Mouse (Mus musculus) neural tube, embryonic 12.5 days (tissue): Measurements from ENCODE around the gene Bag6. TPM values are rescaled to one million over a fixed set of nuclear protein-coding genes. Genes with fewer than 3 reads are reported as not detected.

ENCODE experiments used
- ATAC-seq: fragments of 200-750 bp; cut with Nextera tagmentation; 2 replicates; pipeline ENCODE4 v1.8.0; 2017; ENCODE audit warnings: low read depth, mild to moderate bottlenecking, moderate TSS enrichment, moderate library complexity; ENCODE audit not compliant: low FRiP score
- H3K27ac ChIP-seq: fragments of 300-500 bp; sonication (generic); 2 replicates; pipeline ENCODE4 v1.5.1; 2016
- H3K27me3 ChIP-seq: fragments of 300-500 bp; sonication (generic); replicated peaks from 2 replicates; pipeline ENCODE4 v1.6.1; 2016; ENCODE audit warnings: mild to moderate bottlenecking
- H3K36me3 ChIP-seq: fragments of 300-500 bp; sonication (generic); 2 replicates; pipeline ENCODE4 v1.6.1; 2016; ENCODE audit warnings: mild to moderate bottlenecking
- H3K4me1 ChIP-seq: fragments of 300-500 bp; sonication (generic); 2 replicates; pipeline ENCODE4 v1.6.1; 2016
- H3K4me2 ChIP-seq: fragments of 300-500 bp; sonication (generic); replicated peaks from 2 replicates; pipeline ENCODE4 v1.6.1; 2016; ENCODE audit warnings: mild to moderate bottlenecking
- H3K4me3 ChIP-seq: fragments of 300-500 bp; sonication (generic); 2 replicates; pipeline ENCODE4 v1.5.1; 2016
- H3K9ac ChIP-seq: fragments of 300-500 bp; sonication (generic); 2 replicates; pipeline ENCODE4 v1.6.1; 2016; ENCODE audit warnings: mild to moderate bottlenecking
- H3K9me3 ChIP-seq: fragments of 300-500 bp; sonication (generic); 2 replicates; pipeline ENCODE4 v1.6.1; 2016; ENCODE audit warnings: mild to moderate bottlenecking
- WGBS: fragments of 180-500 bp; shearing (Covaris S2); methylation state at CpG from one replicate; pipeline ENCODE4 v1.1.7; 2016; 5-methylcytosine and 5-hydroxymethylcytosine counted together
- polyA plus RNA-seq: library from polyadenylated mRNA; unstranded; fragments of >200 nt; fragmentation: Nextera tagmentation; extraction: Ambion mirVana; gene quantifications from 2 replicates; pipeline ENCODE4 v1.2.1, GENCODE M21; 2016

The Bag6 gene
- polyA plus RNA-seq, 1 experiment from 2014 or later, result 82.8 TPM

DNA sequence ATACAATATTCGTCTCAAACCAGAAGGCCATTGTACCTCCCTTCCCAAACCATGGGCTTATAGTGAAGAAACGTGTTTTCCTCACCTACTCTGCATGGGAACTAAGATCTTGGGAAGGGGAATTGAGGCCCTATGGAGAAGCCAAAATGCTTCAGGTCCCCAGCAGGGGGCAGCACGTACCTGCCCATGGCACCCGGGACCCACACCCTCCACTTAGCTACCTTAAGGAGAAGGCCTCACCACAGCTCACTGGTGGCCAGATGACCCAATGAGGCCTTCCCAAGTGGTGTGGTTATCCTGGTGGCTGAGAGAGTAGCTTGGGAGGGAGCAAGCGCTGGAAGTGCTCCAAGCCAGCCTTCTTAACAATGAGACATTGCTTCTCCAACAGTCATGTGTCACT lies 43.5 kb downstream of the Bag6 start:
- no peak overlapping the region for H3K9ac ChIP-seq
- no peaks in the 10 kb centered on the region for H3K36me3 ChIP-seq
- H3K4me1 ChIP-seq, result no peaks in the 10 kb centered on the region
- peak; percentile 63; the same call in 1 of the 2 replicates for ATAC-seq
- WGBS, result 16% methylated on average over 5 of the region's 5 CpGs
- no peaks in the 10 kb centered on the region for H3K27me3 ChIP-seq
- H3K27ac ChIP-seq, result no peak overlapping the region
- no peak overlapping the region for H3K4me3 ChIP-seq
- H3K9me3 ChIP-seq, result no peaks in the 10 kb centered on the region
- H3K4me2 ChIP-seq, result no peak overlapping the region

DNA sequence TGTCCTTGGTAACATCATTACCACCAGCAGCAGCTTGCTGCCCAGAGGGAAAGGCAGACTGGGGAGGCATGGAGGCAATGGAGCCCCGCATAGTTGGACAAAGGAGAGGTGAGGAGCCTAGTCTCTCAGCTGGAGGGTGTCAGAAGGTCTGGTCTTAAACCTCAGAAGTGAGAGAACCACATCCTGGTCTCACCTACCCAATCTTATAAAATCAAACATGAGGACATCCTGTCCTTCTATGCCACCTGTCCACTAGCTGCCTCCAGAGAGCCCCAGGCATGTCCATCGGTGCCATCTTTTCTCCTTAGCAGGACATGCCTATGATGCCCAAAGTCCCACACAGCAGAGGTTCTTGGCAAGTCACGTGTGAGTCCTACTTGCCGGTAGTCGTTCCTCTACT lies 45.1 kb downstream of the Bag6 start:
- Histone ChIP-seq H3K4me1 (no peaks in the 10 kb centered on the region), H3K9me3 (no peaks in the 10 kb centered on the region), H3K27me3 (no peaks in the 10 kb centered on the region), H3K9ac (no peak overlapping the region), H3K36me3 (no peaks in the 10 kb centered on the region), H3K4me2 (no peak overlapping the region), H3K4me3 (no peak overlapping the region), H3K27ac (no peak overlapping the region)
- ATAC-seq, result no peak
- WGBS, result 86% methylated on average over 5 of the region's 5 CpGs

DNA sequence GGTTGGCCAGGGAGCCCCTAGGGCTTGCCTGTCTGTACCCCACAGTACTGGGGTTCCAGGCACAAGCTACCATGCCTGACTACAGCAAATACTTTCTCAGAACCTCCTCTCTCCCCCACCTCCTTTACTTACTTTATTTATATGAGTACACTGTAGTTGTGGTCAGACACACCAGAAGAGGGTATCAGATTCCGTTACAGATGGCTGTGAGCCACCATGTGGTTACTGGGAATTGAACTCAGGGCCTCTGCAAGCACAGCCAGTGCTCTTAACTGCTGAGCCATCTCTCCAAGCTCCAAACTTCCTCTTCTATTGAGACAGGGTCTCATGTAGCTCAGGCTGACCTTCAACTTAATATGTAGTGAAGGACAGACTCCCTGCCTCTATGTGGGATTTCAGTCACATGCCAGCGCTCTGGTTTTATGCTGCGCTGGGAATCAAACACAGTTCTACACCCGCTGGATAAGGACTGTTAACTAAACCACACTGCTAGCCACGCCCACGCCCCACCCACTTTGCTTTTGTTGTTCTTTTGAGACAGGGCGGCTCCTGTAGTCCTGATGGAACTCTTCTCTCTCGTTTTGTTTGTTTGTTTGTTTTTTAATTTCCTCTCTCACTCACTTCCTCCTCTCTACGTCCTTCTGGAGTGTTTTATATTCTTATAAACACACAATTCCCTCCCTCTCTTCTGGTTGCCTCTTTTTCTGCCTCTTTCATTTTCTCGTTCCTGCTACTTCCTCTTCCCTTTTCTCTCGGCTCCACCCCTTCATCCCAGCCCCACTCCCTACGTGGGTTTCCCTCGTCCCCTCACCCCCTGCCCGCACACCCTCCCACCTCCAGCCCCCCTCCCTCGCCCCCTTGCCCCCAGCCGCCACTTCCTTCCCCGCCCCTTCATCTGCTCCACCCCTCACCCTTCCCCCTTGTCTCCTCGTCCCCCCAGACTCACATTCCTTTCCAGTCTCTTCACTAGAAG lies 50.9 kb downstream of the Bag6 start:
- peak overlapping the region; percentile 61 for H3K4me2 ChIP-seq
- ATAC-seq, result no peak
- H3K4me3 ChIP-seq, result peak overlapping the region; percentile 31
- no peaks in the 10 kb centered on the region for H3K27me3 ChIP-seq
- no peaks in the 10 kb centered on the region for H3K9me3 ChIP-seq
- no peak overlapping the region for H3K27ac ChIP-seq
- H3K36me3 ChIP-seq, result no peaks in the 10 kb centered on the region
- 0 out of 2 replicates have a peak overlapping the region, but pooled peaks have one; percentile 33 for H3K9ac ChIP-seq
- 4% methylated on average over 18 of the region's 18 CpGs for WGBS
- H3K4me1 ChIP-seq, result peaks cover 5% of the 10 kb centered on the region; the same call in 1 of the 2 replicates

DNA sequence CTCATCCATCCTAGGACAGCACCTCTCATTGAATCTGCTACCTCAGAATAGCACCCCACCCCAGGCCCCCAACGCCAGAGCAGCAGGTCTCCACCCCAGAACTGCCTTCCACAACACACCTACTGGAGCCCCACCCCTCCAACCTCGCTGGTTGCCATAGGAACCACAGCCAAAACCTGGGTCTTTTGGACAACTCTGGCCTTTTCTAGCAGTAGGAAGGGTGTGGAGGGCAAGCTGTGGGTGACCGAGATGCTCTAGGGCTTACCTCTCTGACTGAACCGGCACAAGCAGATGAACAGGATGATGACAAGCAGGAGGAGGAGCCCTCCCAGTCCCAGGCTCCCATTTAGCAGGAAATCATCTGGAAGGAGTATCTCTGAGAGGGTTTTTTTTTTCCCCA lies 51.7 kb downstream of the Bag6 start:
- Histone ChIP-seq H3K4me2 (peak overlapping the region; percentile 61), H3K27me3 (no peaks in the 10 kb centered on the region), H3K9me3 (no peaks in the 10 kb centered on the region), H3K4me3 (no peak overlapping the region), H3K4me1 (peaks cover 5% of the 10 kb centered on the region; the same call in 1 of the 2 replicates), H3K36me3 (no peaks in the 10 kb centered on the region), H3K27ac (no peak overlapping the region), H3K9ac (no peak overlapping the region)
- no peak for ATAC-seq
- WGBS, result under 1% methylated on average over 4 of the region's 4 CpGs

DNA sequence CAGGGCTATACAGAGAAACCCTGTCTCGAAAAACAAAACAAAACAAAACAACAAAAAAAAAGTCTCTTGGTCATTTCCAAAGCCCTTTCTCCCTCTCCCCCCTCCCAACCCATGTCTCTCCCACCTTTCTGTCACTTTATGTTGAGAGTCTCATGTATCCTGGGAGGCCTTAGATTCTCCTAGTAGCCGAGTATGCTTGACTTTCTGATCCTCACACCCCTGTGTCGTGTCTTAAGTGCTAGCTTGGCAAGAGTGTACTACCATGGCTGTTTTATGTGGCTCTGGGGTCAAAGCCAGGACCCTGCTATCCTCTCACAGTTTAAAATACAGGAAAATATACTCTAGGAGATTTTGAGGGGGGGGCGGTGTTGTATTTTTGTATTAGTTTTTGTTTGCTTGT lies 52.4 kb downstream of the Bag6 start:
- no peaks in the 10 kb centered on the region for H3K36me3 ChIP-seq
- no peak overlapping the region for H3K4me2 ChIP-seq
- WGBS, result 76% methylated on average over 4 of the region's 4 CpGs
- no peak overlapping the region for H3K27ac ChIP-seq
- no peaks in the 10 kb centered on the region for H3K9me3 ChIP-seq
- no peak overlapping the region for H3K9ac ChIP-seq
- ATAC-seq, result no peak
- H3K4me1 ChIP-seq, result peaks cover 5% of the 10 kb centered on the region; the same call in 1 of the 2 replicates
- H3K27me3 ChIP-seq, result no peaks in the 10 kb centered on the region
- no peak overlapping the region for H3K4me3 ChIP-seq

DNA sequence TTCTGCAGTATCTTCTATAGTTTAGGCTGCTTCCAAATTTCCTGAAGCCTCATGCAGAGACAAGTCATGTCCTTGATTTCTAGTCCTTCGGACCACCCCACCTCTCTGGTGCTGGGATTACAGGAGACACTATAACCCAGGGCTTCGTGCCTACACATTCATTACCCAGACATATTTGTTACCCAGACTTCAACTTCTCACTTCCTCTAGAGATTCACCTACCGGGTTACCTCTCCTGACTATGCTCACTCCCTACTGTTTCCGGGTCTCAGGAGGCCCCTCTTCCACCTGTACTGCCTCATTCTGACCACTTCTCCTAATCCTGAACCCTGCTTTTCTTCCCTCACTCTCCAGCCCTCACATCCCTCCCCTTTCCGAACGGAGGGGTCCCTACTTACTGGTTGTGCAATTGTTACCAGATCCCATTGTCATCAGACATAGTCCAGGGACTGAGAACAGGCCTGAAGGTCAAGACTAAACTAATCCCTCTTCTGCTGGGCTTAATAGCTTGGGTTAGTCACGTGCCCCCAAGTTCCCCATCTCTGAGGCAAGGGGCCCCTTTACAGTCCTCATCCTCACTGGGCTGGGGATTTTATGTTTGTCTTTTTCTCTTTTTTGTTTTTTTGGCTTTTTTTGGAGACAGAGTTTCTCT lies 53.1 kb downstream of the Bag6 start, which contains the start of gene Lst1:
Gene Lst1, minus strand, starts transcription at position 481 of the 652 bp plus-strand sequence.
- WGBS, result 81% methylated on average over 7 of the region's 7 CpGs
- Histone ChIP-seq H3K36me3 (no peaks in the 10 kb centered on the region), H3K27ac (no peak within 1 kb of the TSS), H3K27me3 (no peaks in the 10 kb centered on the region), H3K9ac (no peak within 1 kb of the TSS), H3K4me1 (peaks cover 5% of the 10 kb centered on the region; the same call in 1 of the 2 replicates), H3K4me2 (no peak within 1 kb of the TSS), H3K9me3 (no peaks in the 10 kb centered on the region), H3K4me3 (no peak within 1 kb of the TSS)
- ATAC-seq, result no peak

DNA sequence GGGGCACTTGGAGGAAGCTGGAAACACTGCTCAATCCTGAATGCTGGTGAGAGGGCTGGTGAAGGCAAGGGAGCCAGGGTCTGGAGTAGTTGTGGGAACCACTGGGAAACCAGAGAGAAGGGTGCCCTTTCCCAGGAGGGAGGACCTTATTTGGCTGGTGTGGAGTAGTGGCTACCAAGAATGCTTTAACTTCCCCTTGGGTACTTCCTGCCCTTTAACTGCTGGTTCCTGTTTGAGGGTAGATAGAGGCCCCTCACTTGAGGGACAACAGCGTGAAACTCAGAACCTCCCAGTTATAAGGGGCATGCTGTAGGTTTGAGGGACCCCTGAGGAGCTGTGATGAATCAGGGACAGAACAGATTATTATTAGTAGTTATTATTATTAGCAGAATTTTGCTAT lies 54.2 kb downstream of the Bag6 start:
- H3K4me1 ChIP-seq, result peaks cover 5% of the 10 kb centered on the region; the same call in 1 of the 2 replicates
- H3K36me3 ChIP-seq, result no peaks in the 10 kb centered on the region
- no peak overlapping the region for H3K4me3 ChIP-seq
- 76% methylated on average over 1 of the region's 1 CpGs for WGBS
- no peak overlapping the region for H3K27ac ChIP-seq
- H3K27me3 ChIP-seq, result peaks cover under 1% of the 10 kb centered on the region; the same call in 1 of the 2 replicates
- ATAC-seq, result no peak
- no peaks in the 10 kb centered on the region for H3K9me3 ChIP-seq
- no peak overlapping the region for H3K9ac ChIP-seq
- no peak overlapping the region for H3K4me2 ChIP-seq

DNA sequence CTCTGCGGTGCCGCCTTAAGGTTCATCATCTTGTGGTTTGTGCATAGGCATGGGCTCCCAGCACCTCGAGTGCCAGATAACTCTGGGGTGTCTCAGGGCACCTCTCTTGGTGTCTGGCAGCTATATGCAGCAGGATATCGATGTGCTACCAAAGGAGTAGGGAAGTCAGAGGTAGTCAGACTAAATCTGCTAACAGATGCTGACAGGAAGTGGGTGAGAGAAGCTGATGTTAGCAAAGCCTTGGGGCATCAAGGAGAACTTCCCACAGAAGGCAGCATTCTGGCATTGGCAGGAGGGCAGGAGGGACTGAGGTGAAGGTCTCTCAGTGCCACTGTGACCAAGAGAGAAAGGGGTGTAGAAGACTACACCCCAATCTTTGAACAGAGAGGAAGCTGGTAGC lies 55.1 kb downstream of the Bag6 start:
- peaks cover 5% of the 10 kb centered on the region; the same call in 1 of the 2 replicates for H3K4me1 ChIP-seq
- H3K27me3 ChIP-seq, result peaks cover 9% of the 10 kb centered on the region
- 75% methylated on average over 4 of the region's 4 CpGs for WGBS
- H3K9ac ChIP-seq, result no peak overlapping the region
- H3K4me2 ChIP-seq, result no peak overlapping the region
- ATAC-seq, result no peak
- H3K9me3 ChIP-seq, result no peaks in the 10 kb centered on the region
- no peak overlapping the region for H3K4me3 ChIP-seq
- no peak overlapping the region for H3K27ac ChIP-seq
- H3K36me3 ChIP-seq, result no peaks in the 10 kb centered on the region

DNA sequence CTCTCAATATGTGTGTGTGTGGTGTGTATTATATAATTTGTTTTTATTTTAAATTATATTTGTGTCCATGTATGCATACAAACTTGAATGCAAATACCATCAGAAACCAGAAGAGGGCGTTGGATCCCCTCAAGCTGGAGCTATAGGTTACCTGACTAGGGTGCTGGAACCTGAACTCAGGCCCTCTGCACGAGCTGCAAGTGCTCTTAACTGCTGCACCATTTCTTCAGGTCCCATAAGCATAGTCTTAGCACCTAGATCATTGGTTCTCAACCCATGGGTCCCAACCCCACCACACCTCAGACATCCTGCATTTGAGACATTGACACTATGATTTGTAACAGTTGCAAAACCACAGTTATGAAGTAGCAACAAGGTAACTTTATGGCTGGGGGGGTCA lies 56.7 kb downstream of the Bag6 start:
- Histone ChIP-seq H3K9me3 (no peaks in the 10 kb centered on the region), H3K4me1 (peaks cover 9% of the 10 kb centered on the region), H3K4me3 (no peak overlapping the region), H3K4me2 (no peak overlapping the region), H3K36me3 (no peaks in the 10 kb centered on the region), H3K27ac (no peak overlapping the region), H3K9ac (no peak overlapping the region), H3K27me3 (peaks cover 26% of the 10 kb centered on the region)
- WGBS, result 71% methylated on average over 2 of the region's 2 CpGs
- no peak for ATAC-seq

DNA sequence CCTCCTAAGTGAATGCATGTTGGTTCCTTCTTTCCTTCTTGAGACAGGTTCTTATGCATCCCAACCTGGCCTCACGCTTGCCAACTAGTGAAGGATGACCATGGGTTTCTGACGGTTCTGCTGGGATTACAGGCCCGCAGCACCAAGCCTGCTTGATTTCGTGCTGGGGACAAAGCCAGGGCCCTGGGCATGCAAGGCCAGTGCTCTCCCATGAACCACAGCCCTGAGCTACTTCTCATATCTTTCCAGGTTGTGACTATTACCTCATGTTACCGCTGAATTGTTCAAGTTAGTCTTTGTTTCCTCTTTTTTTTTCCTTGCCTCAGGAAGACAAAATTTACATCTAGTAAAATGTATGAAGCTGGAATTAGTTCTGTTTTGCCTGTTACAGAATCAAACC lies 57.9 kb downstream of the Bag6 start:
- no peak overlapping the region for H3K4me2 ChIP-seq
- H3K9me3 ChIP-seq, result no peaks in the 10 kb centered on the region
- H3K4me1 ChIP-seq, result peaks cover 9% of the 10 kb centered on the region
- H3K9ac ChIP-seq, result no peak overlapping the region
- H3K4me3 ChIP-seq, result no peak overlapping the region
- no peaks in the 10 kb centered on the region for H3K36me3 ChIP-seq
- ATAC-seq, result no peak
- 91% methylated on average over 5 of the region's 5 CpGs for WGBS
- H3K27me3 ChIP-seq, result peaks cover 31% of the 10 kb centered on the region
- no peak overlapping the region for H3K27ac ChIP-seq

DNA sequence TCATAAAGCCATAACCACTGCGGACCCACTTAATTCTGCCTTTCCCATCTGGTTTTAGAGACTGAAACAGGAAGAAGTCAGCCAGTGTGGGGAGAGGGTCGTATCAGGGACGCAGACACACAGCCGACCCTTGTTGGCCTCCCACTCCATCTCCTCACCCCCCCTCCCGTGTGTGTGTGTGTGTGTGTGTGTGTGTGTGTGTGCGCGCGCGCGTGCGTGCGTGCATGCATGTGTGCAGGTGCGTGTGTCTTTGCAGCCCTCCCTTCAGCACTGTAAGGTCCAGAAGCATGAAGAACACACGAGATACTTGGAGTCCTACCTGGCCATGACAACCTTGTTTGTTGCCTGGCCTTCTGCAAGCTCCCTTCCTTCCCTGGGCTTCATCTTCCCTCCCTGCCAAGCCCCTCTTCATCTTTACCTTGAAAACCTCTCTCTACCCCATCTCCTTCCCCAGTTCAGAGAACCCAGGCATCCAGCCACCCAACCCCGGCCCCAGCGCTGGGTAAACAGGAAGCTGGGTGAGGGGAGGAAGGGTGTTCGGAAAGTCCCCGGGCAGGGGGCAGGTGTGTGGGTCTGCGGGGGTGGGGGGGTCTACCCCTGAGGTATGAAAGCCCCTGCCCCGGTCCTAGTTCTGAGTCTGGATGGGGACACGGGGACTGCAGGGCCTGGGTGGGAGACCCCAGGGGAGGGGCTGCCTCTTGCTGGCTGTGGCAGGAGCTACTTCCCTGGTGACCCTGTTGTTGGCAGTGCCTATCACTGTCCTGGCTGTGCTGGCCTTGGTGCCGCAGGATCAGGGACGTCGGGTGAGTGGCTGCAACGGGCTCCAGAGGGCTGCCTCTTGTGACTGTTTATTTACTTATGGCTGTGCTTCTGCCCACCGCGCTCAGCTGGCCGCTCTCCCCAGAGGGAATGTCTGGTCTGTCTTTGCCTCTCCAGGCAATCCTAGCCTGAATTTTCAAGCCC lies 59.2 kb downstream of the Bag6 start, which contains the start of gene Ltb:
Gene Ltb, plus strand, starts transcription at position 559 of the 963 bp plus-strand sequence.
- peaks cover 31% of the 10 kb centered on the region for H3K27me3 ChIP-seq
- H3K4me3 ChIP-seq, result peak within 1 kb of the TSS; percentile 36; the same call in 1 of the 2 replicates
- 71% methylated on average over 28 of the region's 28 CpGs for WGBS
- H3K27ac ChIP-seq, result no peak within 1 kb of the TSS
- H3K4me1 ChIP-seq, result peaks cover 9% of the 10 kb centered on the region
- ATAC-seq, result no peak
- no peak within 1 kb of the TSS for H3K9ac ChIP-seq
- peak within 1 kb of the TSS; percentile 71 for H3K4me2 ChIP-seq
- no peaks in the 10 kb centered on the region for H3K36me3 ChIP-seq
- H3K9me3 ChIP-seq, result no peaks in the 10 kb centered on the region
